Mouse (Mus musculus): ENCODE results near the gene Slc5a10. TPM values are rescaled to one million over a fixed set of nuclear protein-coding genes. Genes with fewer than 3 reads are reported as not detected.

Slc5a10 gene
- not detected in 3 replicates for total RNA-seq (2017)

- no peak for ATAC-seq (replicated peaks; ENCODE audit: insufficient number of reproducible peaks, low FRiP score, low TSS enrichment, poor library complexity, severe bottlenecking)
Measured at GRCm38 (mm10) chr11:61720636-61721035, at the start of gene Slc5a10. TSS of gene Slc5a10 (minus strand) at chr11:61720826.

GRCm38 (mm10) chr11:61761584-61762407, 41.2 kb upstream of the Slc5a10 start, which contains the start of gene Prpsap2:
TSS of gene Prpsap2 (minus strand) at chr11:61762088.
- ATAC-seq (replicated peaks; ENCODE audit: insufficient number of reproducible peaks, low FRiP score, low TSS enrichment, poor library complexity, severe bottlenecking) = peak; percentile 99

GRCm38 (mm10) chr11:61760518-61760917, 39.9 kb upstream of the Slc5a10 start:
- ATAC-seq (replicated peaks; ENCODE audit: insufficient number of reproducible peaks, low FRiP score, low TSS enrichment, poor library complexity, severe bottlenecking) = 0 out of 2 replicates have a peak, but pooled peaks have one; percentile 40

GRCm38 (mm10) chr11:61757151-61757550, 36.5 kb upstream of the Slc5a10 start:
- no peak for ATAC-seq (replicated peaks; ENCODE audit: insufficient number of reproducible peaks, low FRiP score, low TSS enrichment, poor library complexity, severe bottlenecking)

- no peak for ATAC-seq (replicated peaks; ENCODE audit: insufficient number of reproducible peaks, low FRiP score, low TSS enrichment, poor library complexity, severe bottlenecking)
Measured at GRCm38 (mm10) chr11:61751612-61752011, 31.0 kb upstream of the Slc5a10 start.

GRCm38 (mm10) chr11:61747161-61747560, 26.5 kb upstream of the Slc5a10 start:
- ATAC-seq (replicated peaks; ENCODE audit: insufficient number of reproducible peaks, low FRiP score, low TSS enrichment, poor library complexity, severe bottlenecking) = no peak

- no peak for ATAC-seq (replicated peaks; ENCODE audit: insufficient number of reproducible peaks, low FRiP score, low TSS enrichment, poor library complexity, severe bottlenecking)
Measured at GRCm38 (mm10) chr11:61745781-61746180, 25.2 kb upstream of the Slc5a10 start.

- ATAC-seq (replicated peaks; ENCODE audit: insufficient number of reproducible peaks, low FRiP score, low TSS enrichment, poor library complexity, severe bottlenecking) = no peak
Measured at GRCm38 (mm10) chr11:61744460-61744859, 23.8 kb upstream of the Slc5a10 start.

- no peak for ATAC-seq (replicated peaks; ENCODE audit: insufficient number of reproducible peaks, low FRiP score, low TSS enrichment, poor library complexity, severe bottlenecking)
Measured at GRCm38 (mm10) chr11:61743768-61744167, 23.1 kb upstream of the Slc5a10 start.

GRCm38 (mm10) chr11:61740500-61740899, 19.9 kb upstream of the Slc5a10 start:
- no peak for ATAC-seq (replicated peaks; ENCODE audit: insufficient number of reproducible peaks, low FRiP score, low TSS enrichment, poor library complexity, severe bottlenecking)

GRCm38 (mm10) chr11:61737290-61737689, 16.7 kb upstream of the Slc5a10 start:
- ATAC-seq (replicated peaks; ENCODE audit: insufficient number of reproducible peaks, low FRiP score, low TSS enrichment, poor library complexity, severe bottlenecking) = no peak

- no peak for ATAC-seq (replicated peaks; ENCODE audit: insufficient number of reproducible peaks, low FRiP score, low TSS enrichment, poor library complexity, severe bottlenecking)
Measured at GRCm38 (mm10) chr11:61732672-61733071, 12.0 kb upstream of the Slc5a10 start.

- ATAC-seq (replicated peaks; ENCODE audit: insufficient number of reproducible peaks, low FRiP score, low TSS enrichment, poor library complexity, severe bottlenecking) = no peak
Measured at GRCm38 (mm10) chr11:61728037-61728436, 7.4 kb upstream of the Slc5a10 start.

GRCm38 (mm10) chr11:61722077-61722476, 1.5 kb upstream of the Slc5a10 start:
- no peak for ATAC-seq (replicated peaks; ENCODE audit: insufficient number of reproducible peaks, low FRiP score, low TSS enrichment, poor library complexity, severe bottlenecking)

GRCm38 (mm10) chr11:61719826-61720225, 800 bp downstream of the Slc5a10 start:
- ATAC-seq (replicated peaks; ENCODE audit: insufficient number of reproducible peaks, low FRiP score, low TSS enrichment, poor library complexity, severe bottlenecking) = no peak

GRCm38 (mm10) chr11:61719387-61719786, 1.2 kb downstream of the Slc5a10 start:
- ATAC-seq (replicated peaks; ENCODE audit: insufficient number of reproducible peaks, low FRiP score, low TSS enrichment, poor library complexity, severe bottlenecking) = no peak

GRCm38 (mm10) chr11:61717990-61718389, 2.6 kb downstream of the Slc5a10 start:
- ATAC-seq (replicated peaks; ENCODE audit: insufficient number of reproducible peaks, low FRiP score, low TSS enrichment, poor library complexity, severe bottlenecking) = no peak

GRCm38 (mm10) chr11:61715130-61715529, 5.5 kb downstream of the Slc5a10 start:
- ATAC-seq (replicated peaks; ENCODE audit: insufficient number of reproducible peaks, low FRiP score, low TSS enrichment, poor library complexity, severe bottlenecking) = no peak

GRCm38 (mm10) chr11:61714346-61715117, 6.1 kb downstream of the Slc5a10 start:
- ATAC-seq (replicated peaks; ENCODE audit: insufficient number of reproducible peaks, low FRiP score, low TSS enrichment, poor library complexity, severe bottlenecking) = peak; percentile 60; the same call in 1 of the 2 replicates

All from monocyte, adult 5-6 weeks (primary cell).